Mouse (Mus musculus) hindbrain, embryonic 12.5 days (tissue): ENCODE data around the gene Edil3. TPM values are rescaled to one million over a fixed set of nuclear protein-coding genes. Genes with fewer than 3 reads are reported as not detected.

ENCODE experiments used
- ATAC-seq: fragments of 200-750 bp; cut with Nextera tagmentation; 2 replicates; pipeline ENCODE4 v1.8.0; 2017; ENCODE audit warnings: moderate TSS enrichment; ENCODE audit not compliant: low FRiP score
- H3K27ac ChIP-seq: fragments of 300-500 bp; sonication (generic); 2 replicates; pipeline ENCODE4 v1.5.1; 2016; ENCODE audit warnings: mild to moderate bottlenecking
- H3K27me3 ChIP-seq: fragments of 300-500 bp; sonication (generic); 2 replicates; pipeline ENCODE4 v1.6.1; 2016; ENCODE audit warnings: mild to moderate bottlenecking
- H3K36me3 ChIP-seq: fragments of 300-500 bp; sonication (generic); 2 replicates; pipeline ENCODE4 v1.6.1; 2016; ENCODE audit warnings: mild to moderate bottlenecking
- H3K4me1 ChIP-seq: fragments of 300-500 bp; sonication (generic); 2 replicates; pipeline ENCODE4 v1.6.1; 2016
- H3K4me2 ChIP-seq: fragments of 300-500 bp; sonication (generic); replicated peaks from 2 replicates; pipeline ENCODE4 v1.6.1; 2016; ENCODE audit warnings: mild to moderate bottlenecking
- H3K4me3 ChIP-seq: fragments of 300-500 bp; sonication (generic); 2 replicates; pipeline ENCODE4 v1.5.1; 2016; ENCODE audit warnings: mild to moderate bottlenecking
- H3K9ac ChIP-seq: fragments of 300-500 bp; sonication (generic); 2 replicates; pipeline ENCODE4 v1.6.1; 2016; ENCODE audit warnings: mild to moderate bottlenecking, moderate library complexity
- H3K9me3 ChIP-seq: fragments of 300-500 bp; sonication (generic); replicated peaks from 2 replicates; pipeline ENCODE4 v1.6.1; 2016; ENCODE audit warnings: mild to moderate bottlenecking
- WGBS: fragments of 180-500 bp; shearing (Covaris S2); methylation state at CpG from one replicate; pipeline ENCODE4 v1.1.7; 2016; 5-methylcytosine and 5-hydroxymethylcytosine counted together
- polyA plus RNA-seq: library from polyadenylated mRNA; unstranded; fragments of >200 nt; fragmentation: Nextera tagmentation; extraction: Ambion mirVana; gene quantifications from 2 replicates; pipeline ENCODE4 v1.2.1, GENCODE M21; 2016

Gene Edil3
- 48.4 and 55.5 TPM in 2 replicates for polyA plus RNA-seq

DNA sequence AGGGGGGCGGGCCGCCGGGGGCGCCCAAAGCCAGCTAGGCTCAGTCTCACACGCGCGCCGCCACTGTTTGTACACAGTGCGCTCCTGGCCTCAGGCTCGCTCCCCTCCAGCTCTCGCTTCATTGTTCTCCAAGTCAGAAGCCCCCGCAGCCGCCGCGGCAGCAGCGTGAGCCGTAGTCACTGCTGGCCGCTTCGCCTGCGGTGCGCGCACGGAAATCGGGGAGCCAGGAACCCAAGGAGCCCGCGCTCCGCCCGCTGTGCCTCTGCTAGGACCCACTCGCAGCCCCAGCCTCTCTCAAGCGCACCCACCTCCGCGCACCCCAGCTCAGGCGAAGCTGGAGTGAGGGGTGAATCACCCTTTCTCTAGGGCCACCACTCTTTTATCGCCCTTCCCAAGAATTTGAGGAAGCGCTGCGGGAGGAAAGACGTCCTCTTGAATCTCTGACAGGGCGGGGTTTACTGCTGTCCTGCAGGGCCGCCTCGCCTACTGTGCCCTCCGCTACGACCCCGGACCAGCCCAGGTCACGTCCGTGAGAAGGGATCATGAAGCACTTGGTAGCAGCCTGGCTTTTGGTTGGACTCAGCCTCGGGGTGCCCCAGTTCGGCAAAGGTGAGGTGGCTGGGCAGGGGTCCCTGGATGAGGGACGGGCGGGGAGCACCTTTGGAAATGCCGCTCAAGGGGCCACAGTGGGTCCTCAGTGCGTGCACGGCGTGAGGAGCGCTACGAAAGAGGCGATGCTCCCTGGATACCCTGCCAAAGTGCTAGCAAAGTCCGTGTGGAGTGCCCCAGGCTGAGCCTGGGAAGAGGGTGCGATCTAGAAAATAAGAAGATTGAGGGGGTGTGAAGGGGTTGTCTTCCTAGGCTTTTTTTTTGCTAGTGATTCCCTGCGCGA is at the start of gene Edil3:
Gene Edil3, plus strand, starts transcription at position 33 of the 892 bp plus-strand sequence.
- no peaks in the 10 kb centered on the region for H3K9me3 ChIP-seq
- H3K27ac ChIP-seq: peak within 1 kb of the TSS; percentile 87
- no peaks in the 10 kb centered on the region for H3K27me3 ChIP-seq
- peak; percentile 88 for ATAC-seq
- H3K4me1 ChIP-seq: peaks cover 16% of the 10 kb centered on the region
- H3K4me3 ChIP-seq: peak within 1 kb of the TSS; percentile 75
- H3K36me3 ChIP-seq: no peaks in the 10 kb centered on the region
- H3K4me2 ChIP-seq: peak within 1 kb of the TSS; percentile 78
- WGBS: under 1% methylated on average over 57 of the region's 60 CpGs
- peak within 1 kb of the TSS; percentile 89 for H3K9ac ChIP-seq

- Histone ChIP-seq H3K4me3 (no peak overlapping the region), H3K9me3 (no peaks in the 10 kb centered on the region), H3K27me3 (no peaks in the 10 kb centered on the region), H3K9ac (no peak overlapping the region), H3K4me1 (no peaks in the 10 kb centered on the region), H3K27ac (no peak overlapping the region), H3K4me2 (no peak overlapping the region), H3K36me3 (no peaks in the 10 kb centered on the region)
- no peak for ATAC-seq
- WGBS: 75% methylated on average over 1 of the region's 1 CpGs
Observed at GRCm38 (mm10) chr13:88799186-88799585, 22.1 kb upstream of the Edil3 start.

DNA sequence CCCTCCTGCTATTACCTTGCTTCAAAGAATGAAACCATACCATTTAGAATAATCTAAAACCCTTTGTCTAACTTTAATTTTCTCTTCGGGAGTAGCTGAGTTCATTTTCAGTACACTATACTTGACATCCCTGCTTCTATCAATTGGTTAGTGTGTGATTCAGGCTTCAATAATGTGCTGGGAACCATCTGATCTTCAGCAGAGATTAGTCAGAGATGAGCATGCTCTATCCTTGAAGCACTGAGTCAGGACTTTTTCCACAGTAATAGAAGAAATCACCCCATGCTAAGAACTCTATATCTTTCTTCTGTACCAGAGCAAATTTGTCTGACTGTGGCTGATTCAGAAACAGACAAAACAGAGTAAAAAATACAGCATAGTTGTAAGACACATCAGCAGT is 20.3 kb upstream of the Edil3 start:
- no peak for ATAC-seq
- Histone ChIP-seq H3K9me3 (no peaks in the 10 kb centered on the region), H3K4me2 (no peak overlapping the region), H3K4me3 (no peak overlapping the region), H3K27me3 (no peaks in the 10 kb centered on the region), H3K27ac (no peak overlapping the region), H3K9ac (no peak overlapping the region), H3K4me1 (no peaks in the 10 kb centered on the region), H3K36me3 (no peaks in the 10 kb centered on the region)
- WGBS: 79% methylated on average over 1 of the region's 1 CpGs

- H3K27ac ChIP-seq: no peak overlapping the region
- H3K36me3 ChIP-seq: no peaks in the 10 kb centered on the region
- 63% methylated on average over 1 of the region's 1 CpGs for WGBS
- H3K4me1 ChIP-seq: no peaks in the 10 kb centered on the region
- no peak overlapping the region for H3K4me3 ChIP-seq
- ATAC-seq: no peak
- no peaks in the 10 kb centered on the region for H3K27me3 ChIP-seq
- H3K9me3 ChIP-seq: no peaks in the 10 kb centered on the region
- H3K4me2 ChIP-seq: no peak overlapping the region
- H3K9ac ChIP-seq: no peak overlapping the region
Observed at GRCm38 (mm10) chr13:88805838-88806237, 15.4 kb upstream of the Edil3 start.

DNA sequence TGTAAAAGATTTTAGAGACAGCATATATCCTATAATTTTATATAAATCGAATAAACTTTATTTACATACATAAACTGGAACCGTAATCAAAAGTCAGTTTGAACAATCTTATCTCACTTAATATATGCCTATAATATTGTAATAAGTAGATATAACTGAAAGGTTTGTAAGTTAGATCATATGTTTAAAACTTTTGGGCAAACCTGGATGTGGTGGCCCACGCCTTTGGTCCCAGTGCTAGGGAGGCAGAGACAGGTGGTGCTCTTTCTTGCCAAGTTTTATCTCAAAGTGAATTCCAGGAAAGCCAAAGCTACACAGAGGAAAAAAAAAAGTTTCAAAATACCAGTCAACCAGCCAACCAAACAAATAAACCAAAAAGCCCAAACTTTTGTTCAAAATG is 15.0 kb upstream of the Edil3 start:
- Histone ChIP-seq H3K27me3 (no peaks in the 10 kb centered on the region), H3K4me3 (no peak overlapping the region), H3K9me3 (no peaks in the 10 kb centered on the region), H3K4me1 (no peaks in the 10 kb centered on the region), H3K4me2 (no peak overlapping the region), H3K27ac (no peak overlapping the region), H3K9ac (no peak overlapping the region), H3K36me3 (no peaks in the 10 kb centered on the region)
- ATAC-seq: no peak
- 92% methylated on average over 3 of the region's 3 CpGs for WGBS

DNA sequence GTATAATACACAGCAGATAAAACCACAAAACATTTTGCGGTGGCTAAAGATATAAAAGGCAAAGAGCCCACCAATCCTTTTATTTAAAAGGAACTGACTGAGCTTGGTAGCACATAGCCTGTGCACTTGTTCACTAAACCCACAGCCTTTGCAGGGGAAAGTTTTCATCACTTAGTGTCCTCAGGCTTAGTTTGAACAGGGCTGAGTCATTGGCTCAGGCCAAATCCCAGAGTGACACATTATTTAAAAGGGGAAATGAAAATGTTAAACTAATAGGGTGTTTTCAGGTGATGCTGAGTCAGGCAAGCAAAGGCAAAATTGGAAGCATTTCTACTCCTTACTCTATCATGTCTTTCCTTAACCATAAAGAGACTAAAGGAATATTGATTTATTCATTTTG is 11.2 kb upstream of the Edil3 start:
- H3K36me3 ChIP-seq: no peaks in the 10 kb centered on the region
- no peaks in the 10 kb centered on the region for H3K27me3 ChIP-seq
- no peak overlapping the region for H3K27ac ChIP-seq
- 96% methylated on average over 1 of the region's 1 CpGs for WGBS
- H3K9ac ChIP-seq: no peak overlapping the region
- ATAC-seq: no peak
- no peak overlapping the region for H3K4me2 ChIP-seq
- H3K4me1 ChIP-seq: no peaks in the 10 kb centered on the region
- no peak overlapping the region for H3K4me3 ChIP-seq
- H3K9me3 ChIP-seq: no peaks in the 10 kb centered on the region

DNA sequence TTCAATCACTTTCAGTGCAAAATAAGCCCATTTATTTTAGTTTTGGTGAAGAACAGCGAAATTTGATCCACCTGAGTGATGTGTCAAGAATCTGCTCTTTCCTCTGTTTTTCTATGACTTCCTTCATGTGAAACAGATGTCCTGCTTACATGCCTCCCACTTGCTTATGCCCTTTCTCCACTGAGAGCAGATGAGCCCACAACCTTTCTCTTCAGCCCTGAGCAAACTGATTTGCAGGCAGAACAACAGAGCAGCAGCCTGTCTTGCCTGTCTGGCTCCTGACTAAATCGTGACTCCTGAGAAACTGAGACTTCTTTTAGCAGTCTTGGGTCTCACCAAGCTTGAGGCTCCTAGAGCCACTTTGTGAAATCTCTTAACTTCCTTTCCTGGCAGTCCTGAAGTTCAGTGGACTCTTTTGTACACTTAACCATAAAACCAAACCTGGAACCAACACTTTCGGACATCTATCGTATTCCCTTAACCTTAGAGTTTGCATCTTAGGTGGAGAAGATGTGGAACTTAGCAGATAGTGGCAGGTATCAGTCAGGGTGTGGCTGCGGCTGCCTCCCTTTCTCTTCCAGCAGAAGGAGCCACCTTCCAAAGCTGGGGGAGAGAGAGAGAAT is 475 bp upstream of the Edil3 start:
- Histone ChIP-seq H3K36me3 (no peaks in the 10 kb centered on the region), H3K9me3 (no peaks in the 10 kb centered on the region), H3K4me1 (peaks cover 16% of the 10 kb centered on the region), H3K4me3 (peak overlapping the region; percentile 75), H3K9ac (peak overlapping the region; percentile 89), H3K27me3 (no peaks in the 10 kb centered on the region), H3K4me2 (peak overlapping the region; percentile 78), H3K27ac (peak overlapping the region; percentile 87; the same call in 1 of the 2 replicates)
- ATAC-seq: peak; percentile 26
- 22% methylated on average over 5 of the region's 5 CpGs for WGBS

DNA sequence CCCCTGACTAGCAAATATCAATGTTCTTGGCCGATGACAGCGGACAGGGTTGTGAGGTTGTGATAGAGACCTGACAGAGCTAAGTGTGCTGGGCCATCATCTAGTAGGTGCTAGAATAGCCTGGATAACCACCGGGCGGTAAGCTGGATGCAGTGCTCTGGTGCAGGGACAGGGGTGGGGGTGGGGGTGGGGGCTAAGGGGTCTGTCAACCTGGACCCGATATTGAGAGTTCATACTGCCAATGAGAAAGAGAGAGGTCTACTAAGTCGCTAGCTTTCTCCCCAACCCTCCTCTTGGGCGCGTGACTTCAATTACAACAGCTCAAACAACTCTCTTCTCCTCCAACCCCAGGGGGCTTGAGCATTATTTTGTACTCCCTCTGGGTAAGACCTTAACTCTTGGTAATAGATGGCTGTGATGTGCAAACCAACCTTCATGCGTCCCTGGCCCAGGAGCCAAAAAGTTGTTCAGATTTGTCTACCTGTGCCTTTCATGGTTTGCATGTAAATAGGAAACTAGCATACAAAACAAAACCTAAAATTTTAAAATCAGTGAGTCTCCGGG is 1.1 kb downstream of the Edil3 start:
- peak overlapping the region; percentile 87 for H3K27ac ChIP-seq
- no peaks in the 10 kb centered on the region for H3K27me3 ChIP-seq
- peak overlapping the region; percentile 78 for H3K4me2 ChIP-seq
- peak overlapping the region; percentile 89 for H3K9ac ChIP-seq
- no peaks in the 10 kb centered on the region for H3K36me3 ChIP-seq
- H3K4me1 ChIP-seq: peaks cover 16% of the 10 kb centered on the region
- H3K9me3 ChIP-seq: no peaks in the 10 kb centered on the region
- WGBS: 7% methylated on average over 10 of the region's 10 CpGs
- no peak for ATAC-seq
- peak overlapping the region; percentile 75 for H3K4me3 ChIP-seq

DNA sequence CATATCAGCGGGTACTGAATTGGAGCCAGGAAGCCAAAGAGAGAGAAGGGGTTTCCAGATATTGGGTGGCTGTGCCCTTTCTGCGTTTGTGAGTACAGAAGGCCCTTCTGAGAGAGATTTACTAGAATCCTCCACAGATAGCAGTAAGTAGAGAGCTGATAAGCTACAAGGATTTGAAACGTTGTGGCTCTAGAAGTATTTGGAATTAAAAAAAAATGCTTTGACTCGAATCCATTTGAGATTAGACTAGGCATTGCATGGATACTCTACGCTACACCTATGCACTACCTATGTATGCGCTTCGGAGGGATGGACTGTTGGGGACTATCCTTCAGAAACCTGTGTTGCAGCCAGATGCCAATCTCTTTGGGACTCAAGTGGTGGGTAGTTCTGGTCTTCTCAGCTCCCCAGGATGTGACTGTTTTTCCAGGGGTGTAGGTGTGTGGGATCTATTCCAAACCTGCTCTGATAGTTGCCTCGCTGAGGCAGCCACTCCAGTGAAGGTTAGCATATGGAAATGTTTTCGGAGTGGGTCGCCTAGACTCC is 1.8 kb downstream of the Edil3 start:
- H3K4me2 ChIP-seq: peak overlapping the region; percentile 78
- H3K4me3 ChIP-seq: peak overlapping the region; percentile 75
- H3K27ac ChIP-seq: peak overlapping the region; percentile 87
- ATAC-seq: no peak
- H3K4me1 ChIP-seq: peaks cover 16% of the 10 kb centered on the region
- H3K9me3 ChIP-seq: no peaks in the 10 kb centered on the region
- no peaks in the 10 kb centered on the region for H3K36me3 ChIP-seq
- no peaks in the 10 kb centered on the region for H3K27me3 ChIP-seq
- 7% methylated on average over 10 of the region's 10 CpGs for WGBS
- peak overlapping the region; percentile 89 for H3K9ac ChIP-seq

- no peaks in the 10 kb centered on the region for H3K9me3 ChIP-seq
- H3K36me3 ChIP-seq: no peaks in the 10 kb centered on the region
- WGBS: under 1% methylated on average over 25 of the region's 25 CpGs
- H3K4me3 ChIP-seq: peak overlapping the region; percentile 75
- H3K4me1 ChIP-seq: peaks cover 16% of the 10 kb centered on the region
- peak; percentile 74 for ATAC-seq
- H3K4me2 ChIP-seq: peak overlapping the region; percentile 78
- H3K27ac ChIP-seq: peak overlapping the region; percentile 87
- H3K27me3 ChIP-seq: no peaks in the 10 kb centered on the region
- peak overlapping the region; percentile 67 for H3K9ac ChIP-seq
Observed at GRCm38 (mm10) chr13:88823522-88824419, 2.5 kb downstream of the Edil3 start.

- H3K4me3 ChIP-seq: peak overlapping the region; percentile 75; the same call in 1 of the 2 replicates
- no peak overlapping the region for H3K9ac ChIP-seq
- H3K36me3 ChIP-seq: no peaks in the 10 kb centered on the region
- no peak for ATAC-seq
- WGBS: 19% methylated on average over 4 of the region's 4 CpGs
- no peak overlapping the region for H3K27ac ChIP-seq
- H3K4me1 ChIP-seq: peaks cover 16% of the 10 kb centered on the region
- peak overlapping the region; percentile 78 for H3K4me2 ChIP-seq
- H3K9me3 ChIP-seq: no peaks in the 10 kb centered on the region
- H3K27me3 ChIP-seq: no peaks in the 10 kb centered on the region
Observed at GRCm38 (mm10) chr13:88824441-88824840, 3.2 kb downstream of the Edil3 start.
